Mouse (Mus musculus) MEL (cell line): ENCODE measurements at regions not wholly inside any gene's neighbourhood (a gene's known extent, or its start where the extent isn't known, plus 50 kb on each side); places are given as distances from the start of the nearest gene placed in this dataset.

Experiments
- DNase-seq: peaks from one replicate; pipeline ENCODE4 v3.0.0; 2011; ENCODE audit warnings: low read depth, low spot score
- H3K27ac ChIP-seq: 2 replicates; pipeline ENCODE4 v1.5.1; 2012; ENCODE audit warnings: low read depth, mild to moderate bottlenecking, control low read depth, low read length, moderate library complexity; ENCODE audit not compliant: control insufficient read depth
- H3K27me3 ChIP-seq, 2 experiments: fragments of 150-350 bp in 1 of 2; sonication (generic) in 1 of 2; 2 replicates each; pipeline ENCODE4 v1.6.1; 2012; ENCODE audit warnings: low read length in 2 of 2, mild to moderate bottlenecking in 2 of 2, improper control_type of control experiment in 1 of 2, moderate library complexity in 1 of 2; ENCODE audit not compliant: insufficient read depth in 2 of 2, control insufficient read depth in 1 of 2
- H3K36me3 ChIP-seq, 2 experiments: 2 replicates each; pipeline ENCODE4 v1.6.1; 2012 to 2014; ENCODE audit warnings: low read length in 2 of 2, improper control_type of control experiment in 1 of 2, inconsistent platforms in 1 of 2, mild to moderate bottlenecking in 1 of 2; ENCODE audit not compliant: insufficient read depth in 2 of 2, control insufficient read depth in 1 of 2
- H3K4me1 ChIP-seq, 2 experiments: fragments of 150-350 bp in 1 of 2; sonication (generic) in 1 of 2; 2 replicates each; pipeline ENCODE4 v1.6.1; 2012; ENCODE audit warnings: low read length in 2 of 2, improper control_type of control experiment in 1 of 2, mild to moderate bottlenecking in 1 of 2; ENCODE audit not compliant: insufficient read depth in 2 of 2, control insufficient read depth in 1 of 2
- H3K4me3 ChIP-seq, 2 experiments: fragments of 150-350 bp in 1 of 2; sonication (generic) in 1 of 2; 2 replicates each; pipeline ENCODE4 v1.5.1; 2012; ENCODE audit warnings: low read depth in 2 of 2, low read length in 2 of 2, mild to moderate bottlenecking in 2 of 2, moderate library complexity in 2 of 2, control low read depth in 1 of 2, improper control_type of control experiment in 1 of 2; ENCODE audit not compliant: control insufficient read depth in 1 of 2, insufficient read depth in 1 of 2
- H3K79me2 ChIP-seq: 2 replicates; pipeline ENCODE4 v1.6.1; 2012; ENCODE audit warnings: mild to moderate bottlenecking, low read length, moderate library complexity; ENCODE audit not compliant: control insufficient read depth, poor library complexity, insufficient read depth
- H3K9ac ChIP-seq: 2 replicates; pipeline ENCODE4 v1.6.1; 2012; ENCODE audit warnings: low read depth, mild to moderate bottlenecking, control low read depth, low read length, moderate library complexity; ENCODE audit not compliant: control insufficient read depth, poor library complexity, severe bottlenecking
- H3K9me3 ChIP-seq: fragments of 150-350 bp; sonication (generic); replicated peaks from 2 replicates; pipeline ENCODE4 v1.6.1; 2012; ENCODE audit warnings: mild to moderate bottlenecking, low read length, improper control_type of control experiment, moderate library complexity; ENCODE audit not compliant: insufficient read depth
- CHD2 ChIP-seq: IDR thresholded peaks from 2 replicates; pipeline ENCODE4 v1.6.1; 2011; ENCODE audit warnings: low read length, improper control_type of control experiment
- E2F4 ChIP-seq: IDR thresholded peaks from 2 replicates; pipeline ENCODE4 v1.6.1; 2011; ENCODE audit warnings: low read depth, low read length, improper control_type of control experiment, borderline replicate concordance
- EP300 ChIP-seq, 2 experiments: IDR thresholded peaks; 2 replicates each; pipeline ENCODE4 v1.6.1; 2011; ENCODE audit warnings: improper control_type of control experiment in 2 of 2, low read length in 2 of 2, low read depth in 1 of 2, mild to moderate bottlenecking in 1 of 2
- ETS1 ChIP-seq: IDR thresholded peaks from 2 replicates; pipeline ENCODE4 v1.6.1; 2012; ENCODE audit warnings: low read depth, mild to moderate bottlenecking, inconsistent platforms, low read length, improper control_type of control experiment, moderate library complexity
- GABPA ChIP-seq: IDR thresholded peaks from 2 replicates; pipeline ENCODE4 v1.6.1; 2012; ENCODE audit warnings: low read depth, mild to moderate bottlenecking, inconsistent platforms, low read length, improper control_type of control experiment, moderate library complexity
- GATA1 ChIP-seq: IDR thresholded peaks from 2 replicates; pipeline ENCODE4 v1.6.1; 2011; ENCODE audit warnings: low read depth, low read length, improper control_type of control experiment
- HCFC1 ChIP-seq: IDR thresholded peaks from 2 replicates; pipeline ENCODE4 v1.6.1; 2012; ENCODE audit warnings: low read depth, mild to moderate bottlenecking, inconsistent platforms, low read length, improper control_type of control experiment, moderate library complexity
- KAT2A ChIP-seq: conservative IDR thresholded peaks from 2 replicates; pipeline ENCODE4 v1.6.1; 2012; ENCODE audit warnings: low read depth, low read length, improper control_type of control experiment, inconsistent platforms
- MAZ ChIP-seq: IDR thresholded peaks from 2 replicates; pipeline ENCODE4 v1.6.1; 2012; ENCODE audit warnings: low read depth, mild to moderate bottlenecking, inconsistent platforms, low read length, improper control_type of control experiment
- MEF2A ChIP-seq: IDR thresholded peaks from 2 replicates; pipeline ENCODE4 v1.6.1; 2014; ENCODE audit warnings: low read depth, mild to moderate bottlenecking, inconsistent platforms, low read length, improper control_type of control experiment; ENCODE audit not compliant: poor library complexity, insufficient replicate concordance, severe bottlenecking; ENCODE audit errors: extremely low read depth
- MYB ChIP-seq: IDR thresholded peaks from 2 replicates; pipeline ENCODE4 v1.6.1; 2011; ENCODE audit warnings: mild to moderate bottlenecking, low read depth, low read length, improper control_type of control experiment
- NELFE ChIP-seq: IDR thresholded peaks from 2 replicates; pipeline ENCODE4 v1.6.1; 2011; ENCODE audit warnings: low read depth, low read length, improper control_type of control experiment
- POLR2A ChIP-seq, 2 experiments: IDR thresholded peaks; 2 replicates each; pipeline ENCODE4 v1.6.1; 2011 to 2012; ENCODE audit warnings: low read length in 2 of 2, mild to moderate bottlenecking in 2 of 2, control low read depth in 1 of 2, improper control_type of control experiment in 1 of 2, low read depth in 1 of 2, moderate library complexity in 1 of 2; ENCODE audit not compliant: control insufficient read depth in 1 of 2, insufficient read depth in 1 of 2, poor library complexity in 1 of 2
- POLR2AphosphoS5 ChIP-seq: IDR thresholded peaks from 2 replicates; pipeline ENCODE4 v1.6.1; 2012; ENCODE audit warnings: low read depth, borderline replicate concordance, mild to moderate bottlenecking, inconsistent platforms, low read length, moderate library complexity, mixed read lengths
- RCOR1 ChIP-seq: IDR thresholded peaks from 2 replicates; pipeline ENCODE4 v1.6.1; 2012; ENCODE audit warnings: low read depth, mild to moderate bottlenecking, inconsistent platforms, low read length, improper control_type of control experiment
- SIN3A ChIP-seq: IDR thresholded peaks from 2 replicates; pipeline ENCODE4 v1.6.1; 2012; ENCODE audit warnings: low read length, improper control_type of control experiment, inconsistent platforms
- SMC3 ChIP-seq: IDR thresholded peaks from 2 replicates; pipeline ENCODE4 v1.6.1; 2011; ENCODE audit warnings: low read depth, low read length, improper control_type of control experiment
- TAL1 ChIP-seq: IDR thresholded peaks from 2 replicates; pipeline ENCODE4 v1.6.1; 2012; ENCODE audit warnings: mild to moderate bottlenecking, inconsistent platforms, low read length, moderate library complexity, mixed read lengths
- TBP ChIP-seq: IDR thresholded peaks from 2 replicates; pipeline ENCODE4 v1.8.0; 2011; ENCODE audit warnings: low read depth, low read length, improper control_type of control experiment
- TCF12 ChIP-seq: IDR thresholded peaks from 2 replicates; pipeline ENCODE4 v1.6.1; 2014; ENCODE audit warnings: low read depth, mild to moderate bottlenecking, inconsistent platforms, low read length, improper control_type of control experiment, moderate library complexity
- USF1 ChIP-seq: IDR thresholded peaks from 2 replicates; pipeline ENCODE4 v1.6.1; 2014; ENCODE audit warnings: low read depth, mild to moderate bottlenecking, inconsistent platforms, low read length, improper control_type of control experiment, moderate library complexity
- USF2 ChIP-seq, 2 experiments: IDR thresholded peaks; 2 replicates each; pipeline ENCODE4 v1.6.1; 2011 to 2012; ENCODE audit warnings: improper control_type of control experiment in 2 of 2, low read length in 2 of 2, borderline replicate concordance in 1 of 2, inconsistent platforms in 1 of 2, low read depth in 1 of 2, mild to moderate bottlenecking in 1 of 2; ENCODE audit not compliant: insufficient read depth in 1 of 2
- ZC3H11A ChIP-seq: IDR thresholded peaks from 2 replicates; pipeline ENCODE4 v1.6.1; 2012; ENCODE audit warnings: low read depth, mild to moderate bottlenecking, inconsistent platforms, low read length, improper control_type of control experiment
- ZKSCAN1 ChIP-seq: IDR thresholded peaks from 2 replicates; pipeline ENCODE4 v1.6.1; 2012; ENCODE audit warnings: low read depth, mild to moderate bottlenecking, inconsistent platforms, low read length, improper control_type of control experiment, moderate library complexity
- ZMIZ1 ChIP-seq: IDR thresholded peaks from 2 replicates; pipeline ENCODE4 v1.6.1; 2012; ENCODE audit warnings: low read depth, mild to moderate bottlenecking, inconsistent platforms, low read length, improper control_type of control experiment, moderate library complexity

- TF ChIP-seq SIN3A: no peak
- no peak for TF ChIP-seq MYB
- TF ChIP-seq POLR2A (IDR thresholded peaks at IDR 0.05; ENCODE audit: control insufficient read depth in 1 of 2, insufficient read depth in 1 of 2, low read depth in 1 of 2, low read length in 2 of 2, poor library complexity in 1 of 2): no peak
- TF ChIP-seq TAL1: no peak
- TF ChIP-seq ZMIZ1: no peak
- TF ChIP-seq KAT2A: no peak
- TF ChIP-seq USF1: no peak
- no peak for TF ChIP-seq MAZ
- no peak for TF ChIP-seq E2F4
- no peak for TF ChIP-seq MEF2A
- no peak for TF ChIP-seq ZC3H11A
- no peak for TF ChIP-seq GABPA
- no peak for TF ChIP-seq TCF12
- TF ChIP-seq HCFC1: no peak
- no peak for TF ChIP-seq ZKSCAN1
- TF ChIP-seq RCOR1: no peak
- no peak for TF ChIP-seq NELFE
- no peak for TF ChIP-seq SMC3
- TF ChIP-seq, all 39 proteins: peak for 0
- Histone ChIP-seq H3K27me3 (no peaks in the 10 kb centered on the region), H3K9me3 (no peaks in the 10 kb centered on the region), H3K27ac (no peak overlapping the region), H3K36me3 (no peaks in the 10 kb centered on the region), H3K4me3 (no peak overlapping the region), H3K79me2 (no peaks in the 10 kb centered on the region), H3K4me1 (no peaks in the 10 kb centered on the region), H3K9ac (no peak overlapping the region)
- no peak for DNase-seq
Measured at GRCm38 (mm10) chr17:68057264-68057663, 53.3 kb upstream of the Arhgap28 start.

DNA sequence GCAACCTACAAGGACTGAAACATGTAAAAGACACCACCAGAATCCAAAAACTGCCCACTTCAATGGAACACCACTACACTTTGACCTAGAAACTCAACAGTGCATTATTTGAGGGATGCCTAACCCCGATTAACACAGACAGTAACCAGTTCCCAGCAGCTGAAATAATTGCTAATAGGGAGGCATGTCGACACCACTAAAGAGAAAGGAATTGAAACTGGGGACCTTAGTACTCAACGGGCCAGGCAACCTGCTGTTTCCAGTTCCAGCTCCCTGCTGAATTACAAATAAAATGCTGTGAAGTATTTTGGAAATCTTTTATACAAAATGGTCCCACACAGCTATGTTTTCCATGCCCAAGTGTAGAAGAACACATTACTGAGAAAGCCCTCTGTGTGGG lies 56.5 kb upstream of the Arhgap28 start:
- no peaks in the 10 kb centered on the region for H3K36me3 ChIP-seq
- no peak overlapping the region for H3K27ac ChIP-seq
- no peak overlapping the region for H3K4me3 ChIP-seq
- H3K9me3 ChIP-seq: no peaks in the 10 kb centered on the region
- no peaks in the 10 kb centered on the region for H3K79me2 ChIP-seq
- H3K27me3 ChIP-seq: no peaks in the 10 kb centered on the region
- TF ChIP-seq KAT2A: no peak
- TF ChIP-seq GABPA: no peak
- TF ChIP-seq TBP: no peak
- TF ChIP-seq ZC3H11A: no peak
- no peak for TF ChIP-seq CHD2
- TF ChIP-seq MYB: no peak
- no peak for TF ChIP-seq POLR2AphosphoS5
- no peak for TF ChIP-seq MEF2A
- no peak for TF ChIP-seq GATA1
- no peak for TF ChIP-seq USF2 (IDR thresholded peaks at IDR 0.05; ENCODE audit: borderline replicate concordance in 1 of 2, insufficient read depth in 1 of 2, low read depth in 1 of 2, low read length in 2 of 2)
- no peak for TF ChIP-seq NELFE
- no peak for TF ChIP-seq RCOR1
- TF ChIP-seq HCFC1: no peak
- TF ChIP-seq SIN3A: no peak
- TF ChIP-seq EP300 (IDR thresholded peaks at IDR 0.05; ENCODE audit: low read depth in 1 of 2, low read length in 2 of 2): no peak
- no peak for TF ChIP-seq SMC3
- no peak for TF ChIP-seq ETS1
- no peak overlapping the region for H3K9ac ChIP-seq
- DNase-seq: no peak
- no peaks in the 10 kb centered on the region for H3K4me1 ChIP-seq
